Mouse (Mus musculus) ovary, postnatal 14 days (tissue): ENCODE measurements around the gene Tpm4.

ENCODE experiments used
- DNase-seq: peaks from one replicate; pipeline ENCODE4 v3.0.0; 2022; ENCODE audit warnings: low spot score

The Tpm4 gene

GRCm38 (mm10) chr8:72143256-72143824 lies 8.6 kb downstream of the Tpm4 start:
- DNase-seq: no peak

GRCm38 (mm10) chr8:72144345-72144975 lies 9.7 kb downstream of the Tpm4 start:
- DNase-seq: no peak

GRCm38 (mm10) chr8:72145511-72145910 lies 10.7 kb downstream of the Tpm4 start:
- no peak for DNase-seq

GRCm38 (mm10) chr8:72146056-72146455 lies 11.3 kb downstream of the Tpm4 start:
- no peak for DNase-seq

- no peak for DNase-seq
These were observed 11.8 kb downstream of the Tpm4 start for GRCm38 (mm10) chr8:72146556-72146955.

GRCm38 (mm10) chr8:72147266-72147665 lies 12.5 kb downstream of the Tpm4 start:
- DNase-seq: no peak

GRCm38 (mm10) chr8:72149056-72149455 lies 14.3 kb downstream of the Tpm4 start:
- no peak for DNase-seq

- DNase-seq: no peak
These were observed 16.8 kb downstream of the Tpm4 start for GRCm38 (mm10) chr8:72151418-72152078.

GRCm38 (mm10) chr8:72153382-72153781 lies 18.6 kb downstream of the Tpm4 start:
- DNase-seq: no peak

GRCm38 (mm10) chr8:72158096-72158495 lies 23.3 kb downstream of the Tpm4 start:
- no peak for DNase-seq

- DNase-seq: no peak
These were observed 24.0 kb downstream of the Tpm4 start for GRCm38 (mm10) chr8:72158726-72159125.

GRCm38 (mm10) chr8:72160007-72160406 lies 25.2 kb downstream of the Tpm4 start:
- no peak for DNase-seq

- DNase-seq: peak; percentile 100
These were observed 26.2 kb downstream of the Tpm4 start, which contains the start of gene Rab8a for GRCm38 (mm10) chr8:72160707-72161697. Gene Rab8a (plus strand): TSS chr8:72161200.

- DNase-seq: no peak
These were observed 28.0 kb downstream of the Tpm4 start for GRCm38 (mm10) chr8:72162821-72163220.

GRCm38 (mm10) chr8:72169098-72169668 lies 34.4 kb downstream of the Tpm4 start:
- DNase-seq: no peak

GRCm38 (mm10) chr8:72169681-72170249 lies 35.0 kb downstream of the Tpm4 start:
- no peak for DNase-seq

- DNase-seq: peak; percentile 73
These were observed 42.7 kb downstream of the Tpm4 start for GRCm38 (mm10) chr8:72177346-72177925.

- no peak for DNase-seq
These were observed 48.9 kb downstream of the Tpm4 start for GRCm38 (mm10) chr8:72183554-72184202.

- DNase-seq: no peak
These were observed 53.1 kb downstream of the Tpm4 start for GRCm38 (mm10) chr8:72187793-72188331.
